Mouse (Mus musculus) retina, postnatal 1 day (tissue): Measurements from ENCODE around the gene Dnah10.

Source experiments
- DNase-seq: peaks from one replicate; pipeline ENCODE4 v3.0.0-alpha.2; 2012

Gene Dnah10

GRCm38 (mm10) chr5:124814797-124815196, 89.9 kb downstream of the Dnah10 start:
- DNase-seq = no peak

GRCm38 (mm10) chr5:124817050-124817449, 92.2 kb downstream of the Dnah10 start:
- no peak for DNase-seq

GRCm38 (mm10) chr5:124822128-124822894, 97.4 kb downstream of the Dnah10 start:
- no peak for DNase-seq

- no peak for DNase-seq
Observed at GRCm38 (mm10) chr5:124830331-124830730, 105.4 kb downstream of the Dnah10 start.

GRCm38 (mm10) chr5:124835218-124835617, 110.3 kb downstream of the Dnah10 start:
- no peak for DNase-seq

GRCm38 (mm10) chr5:124836075-124836474, 111.2 kb downstream of the Dnah10 start:
- DNase-seq = no peak

GRCm38 (mm10) chr5:124836621-124837020, 111.7 kb downstream of the Dnah10 start:
- no peak for DNase-seq

- no peak for DNase-seq
Observed at GRCm38 (mm10) chr5:124840202-124840601, 115.3 kb downstream of the Dnah10 start.

- DNase-seq = no peak
Observed at GRCm38 (mm10) chr5:124840669-124841068, 115.8 kb downstream of the Dnah10 start.

- no peak for DNase-seq
Observed at GRCm38 (mm10) chr5:124843386-124843785, 118.5 kb downstream of the Dnah10 start.

- no peak for DNase-seq
Observed at GRCm38 (mm10) chr5:124844929-124845328, 120.0 kb downstream of the Dnah10 start.

- peak; percentile 19 for DNase-seq
Observed at GRCm38 (mm10) chr5:124847014-124847413, 122.1 kb downstream of the Dnah10 start.

GRCm38 (mm10) chr5:124848994-124849393, 124.1 kb downstream of the Dnah10 start:
- no peak for DNase-seq

- DNase-seq = no peak
Observed at GRCm38 (mm10) chr5:124851572-124851971, 126.7 kb downstream of the Dnah10 start.

GRCm38 (mm10) chr5:124852294-124852693, 127.4 kb downstream of the Dnah10 start:
- no peak for DNase-seq

GRCm38 (mm10) chr5:124853079-124853478, 128.2 kb downstream of the Dnah10 start:
- DNase-seq = no peak

GRCm38 (mm10) chr5:124854202-124854601, 129.3 kb downstream of the Dnah10 start:
- no peak for DNase-seq

GRCm38 (mm10) chr5:124860013-124860412, 135.1 kb downstream of the Dnah10 start:
- peak; percentile 71 for DNase-seq

GRCm38 (mm10) chr5:124861463-124861862, 136.6 kb downstream of the Dnah10 start:
- DNase-seq = peak; percentile 46

- DNase-seq = peak; percentile 98
Observed at GRCm38 (mm10) chr5:124862013-124862866, 137.4 kb downstream of the Dnah10 start, which contains the start of the genes Ccdc92 and Zfp664. Gene Ccdc92, minus strand, starts transcription at chr5:124862424. Gene Zfp664, plus strand, starts transcription at chr5:124862691.

- DNase-seq = no peak
Observed at GRCm38 (mm10) chr5:124862871-124863741, 138.2 kb downstream of the Dnah10 start.

GRCm38 (mm10) chr5:124868981-124869380, 144.1 kb downstream of the Dnah10 start:
- DNase-seq = peak; percentile 81

- DNase-seq = no peak
Observed at GRCm38 (mm10) chr5:124872033-124872432, 147.1 kb downstream of the Dnah10 start.
